23 mouse cellular contexts compared by ENCODE assay signal in the genomic region with DNA sequence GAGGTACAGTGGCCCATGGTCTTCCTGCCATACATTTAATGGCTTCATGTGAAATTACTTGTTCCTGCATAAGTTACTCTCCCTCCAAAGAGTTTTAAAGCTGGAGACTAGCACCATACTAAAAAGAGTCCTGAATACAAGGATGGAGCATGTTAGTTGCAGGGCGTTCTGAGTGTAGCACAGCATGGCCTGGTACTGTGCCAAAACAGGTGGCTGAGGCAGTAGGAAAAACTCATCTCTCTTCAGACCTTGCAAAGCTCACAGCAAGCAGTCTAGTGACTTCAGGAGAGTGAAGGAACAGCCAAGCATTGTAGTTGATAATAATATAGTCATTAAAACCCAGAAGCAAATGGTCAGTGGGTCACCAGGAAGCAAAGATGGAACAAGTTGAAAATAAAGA.
DNase-seq lines count a peak whose midpoint lies in the region; ATAC-seq and TF ChIP-seq lines count a peak whose summit lies in the region.
"Had no signal": no experiment of that assay in that cellular context is flagged by ENCODE, and none has a peak within 500 bp of the region (broad histone marks: within the 10 kb centered on the region; RNA-seq: fewer than 3 reads in every experiment).

No protein-coding gene starts in this region.

- WGBS in cerebellum, adult 2 months, result 10% methylated on average over 1 of the region's 1 CpGs
- 22% methylated on average over 1 of the region's 1 CpGs for whole genome bisulfite sequencing in forebrain, embryonic 13.5 days
- 54% methylated on average over 1 of the region's 1 CpGs for WGBS in forebrain, embryonic 11.5 days
- WGBS in neural tube, embryonic 12.5 days, result 65% methylated on average over 1 of the region's 1 CpGs
- 53% methylated on average over 1 of the region's 1 CpGs for WGBS in neural tube, embryonic 15.5 days

- TF ChIP-seq POLR2A in cerebellum, adult 2 months (IDR thresholded peaks at IDR 0.05; ENCODE audit: borderline replicate concordance, insufficient read depth, low read length), result no peak

- H3K9ac ChIP-seq in forebrain, embryonic 13.5 days, result no peak overlapping the region
- H3K9ac ChIP-seq in forebrain, embryonic 11.5 days (ENCODE audit: low read length), result no peak overlapping the region
- H3K9ac ChIP-seq in neural tube, embryonic 12.5 days, result no peak overlapping the region
- H3K9ac ChIP-seq in neural tube, embryonic 15.5 days (replicated peaks), result no peak overlapping the region
- H3K9ac ChIP-seq: embryonic facial prominence, embryonic 12.5 days; heart, embryonic 15.5 days; liver, embryonic 13.5 days had no signal

- DNase-seq in cerebellum, adult 2 months, result peak; percentile 10 to 14
- no peak for DNase-seq in cerebellum, adult 18-20 months
- no peak for DNase-seq in forebrain, embryonic 11.5 days (ENCODE audit: low spot score)
- no peak for DNase-seq in neural tube, embryonic 10.5 days (ENCODE audit: extremely low spot score, low spot score)
- no peak for DNase-seq in gastrocnemius, postnatal 4 days (ENCODE audit: low spot score in 2 of 2)
- DNase-seq: adrenal gland, postnatal 14 days; gastrocnemius, adult 2 months; kidney, adult 18-20 months; kidney, postnatal 4 days; liver, embryonic 13.5 days; lung, adult 2 months; lung, postnatal 14 days; thymus, adult 18-20 months; thymus, postnatal 36 days had no signal

- H3K9me3 ChIP-seq in forebrain, embryonic 13.5 days (replicated peaks), result no peaks in the 10 kb centered on the region
- H3K9me3 ChIP-seq in forebrain, embryonic 11.5 days (ENCODE audit: control insufficient read depth, low read length), result no peaks in the 10 kb centered on the region
- no peaks in the 10 kb centered on the region for H3K9me3 ChIP-seq in neural tube, embryonic 12.5 days
- no peaks in the 10 kb centered on the region for H3K9me3 ChIP-seq in neural tube, embryonic 15.5 days (replicated peaks)
- H3K9me3 ChIP-seq: embryonic facial prominence, embryonic 12.5 days; heart, embryonic 15.5 days; liver, embryonic 13.5 days; midbrain, embryonic 13.5 days had no signal

- H3K36me3 ChIP-seq in forebrain, embryonic 13.5 days (ENCODE audit: poor library complexity, severe bottlenecking), result no peaks in the 10 kb centered on the region
- H3K36me3 ChIP-seq in forebrain, embryonic 11.5 days (ENCODE audit: control insufficient read depth, insufficient read depth, low read length), result no peaks in the 10 kb centered on the region
- H3K36me3 ChIP-seq in neural tube, embryonic 12.5 days, result no peaks in the 10 kb centered on the region
- H3K36me3 ChIP-seq in neural tube, embryonic 15.5 days, result no peaks in the 10 kb centered on the region
- H3K36me3 ChIP-seq: embryonic facial prominence, embryonic 12.5 days; heart, embryonic 15.5 days; liver, embryonic 13.5 days; midbrain, embryonic 13.5 days had no signal

- TF ChIP-seq CTCF in cerebellum, adult 2 months (IDR thresholded peaks at IDR 0.05; ENCODE audit: borderline replicate concordance, insufficient read depth, low read depth, low read length), result no peak

- H3K27ac ChIP-seq in cerebellum, adult 2 months (ENCODE audit: insufficient read depth, low read length), result no peak overlapping the region
- H3K27ac ChIP-seq in forebrain, embryonic 13.5 days, result no peak overlapping the region
- H3K27ac ChIP-seq in forebrain, embryonic 11.5 days (ENCODE audit: low read depth, low read length), result no peak overlapping the region
- H3K27ac ChIP-seq in neural tube, embryonic 12.5 days, result no peak overlapping the region
- H3K27ac ChIP-seq in neural tube, embryonic 15.5 days (replicated peaks), result no peak overlapping the region
- H3K27ac ChIP-seq: embryonic facial prominence, embryonic 12.5 days; gastrocnemius, adult 2 months; heart, embryonic 15.5 days; liver, embryonic 13.5 days; midbrain, embryonic 13.5 days had no signal

- H3K27me3 ChIP-seq in cerebellum, adult 2 months (ENCODE audit: control insufficient read depth, insufficient read depth, low read length), result no peaks in the 10 kb centered on the region
- no peaks in the 10 kb centered on the region for H3K27me3 ChIP-seq in forebrain, embryonic 13.5 days
- no peaks in the 10 kb centered on the region for H3K27me3 ChIP-seq in forebrain, embryonic 11.5 days (ENCODE audit: control insufficient read depth, insufficient read depth, low read length)
- H3K27me3 ChIP-seq in neural tube, embryonic 12.5 days (replicated peaks), result no peaks in the 10 kb centered on the region
- H3K27me3 ChIP-seq in neural tube, embryonic 15.5 days (replicated peaks), result no peaks in the 10 kb centered on the region
- H3K27me3 ChIP-seq: embryonic facial prominence, embryonic 12.5 days; heart, embryonic 15.5 days; liver, embryonic 13.5 days; midbrain, embryonic 13.5 days had no signal

- H3K4me1 ChIP-seq in cerebellum, adult 2 months (ENCODE audit: control insufficient read depth, insufficient read depth, low read length), result no peaks in the 10 kb centered on the region; the same call in 1 of the 2 replicates
- H3K4me1 ChIP-seq in forebrain, embryonic 13.5 days, result peaks cover 13% of the 10 kb centered on the region
- peaks cover 2% of the 10 kb centered on the region; the same call in 1 of the 2 replicates for H3K4me1 ChIP-seq in forebrain, embryonic 11.5 days (replicated peaks; ENCODE audit: control insufficient read depth, insufficient read depth, low read length)
- H3K4me1 ChIP-seq in neural tube, embryonic 12.5 days, result no peaks in the 10 kb centered on the region; the same call in 1 of the 2 replicates
- peaks cover 10% of the 10 kb centered on the region; the same call in 1 of the 2 replicates for H3K4me1 ChIP-seq in neural tube, embryonic 15.5 days
- H3K4me1 ChIP-seq: embryonic facial prominence, embryonic 12.5 days; heart, embryonic 15.5 days; liver, embryonic 13.5 days had no signal

- no peak overlapping the region for H3K4me3 ChIP-seq in cerebellum, adult 2 months (replicated peaks; ENCODE audit: insufficient read depth, low read depth, low read length)
- no peak overlapping the region for H3K4me3 ChIP-seq in forebrain, embryonic 13.5 days
- no peak overlapping the region for H3K4me3 ChIP-seq in forebrain, embryonic 11.5 days (ENCODE audit: low read depth, low read length)
- H3K4me3 ChIP-seq in neural tube, embryonic 12.5 days, result no peak overlapping the region
- no peak overlapping the region for H3K4me3 ChIP-seq in neural tube, embryonic 15.5 days (replicated peaks)
- H3K4me3 ChIP-seq: embryonic facial prominence, embryonic 12.5 days; gastrocnemius, adult 2 months; heart, embryonic 15.5 days; liver, embryonic 13.5 days; midbrain, embryonic 13.5 days; myocyte had no signal

- peak overlapping the region; percentile 51 for H3K4me2 ChIP-seq in forebrain, embryonic 13.5 days
- H3K4me2 ChIP-seq in forebrain, embryonic 11.5 days (ENCODE audit: low read depth, low read length, severe bottlenecking), result no peak overlapping the region
- H3K4me2 ChIP-seq in neural tube, embryonic 12.5 days (replicated peaks), result no peak overlapping the region
- H3K4me2 ChIP-seq in neural tube, embryonic 15.5 days, result peak overlapping the region; percentile 35; the same call in 1 of the 2 replicates
- H3K4me2 ChIP-seq: embryonic facial prominence, embryonic 12.5 days; heart, embryonic 15.5 days; liver, embryonic 13.5 days had no signal

- ATAC-seq in forebrain, embryonic 13.5 days, result peak; percentile 43; the same call in 1 of the 2 replicates
- no peak for ATAC-seq in forebrain, embryonic 11.5 days (replicated peaks; ENCODE audit: low FRiP score)
- peak; percentile 44; the same call in 1 of the 2 replicates for ATAC-seq in neural tube, embryonic 12.5 days (ENCODE audit: low FRiP score, low read depth)
- ATAC-seq in neural tube, embryonic 15.5 days (ENCODE audit: low FRiP score), result no peak
- ATAC-seq: activated CD4-positive, CD25-positive, alpha-beta regulatory T cell, adult 4 months; inflammation-experienced regulatory T-cells, adult 6 months; midbrain, embryonic 13.5 days had no signal

Comparison
In these comparisons a context has a peak if more than half of its experiments do, and no peak if none do; other contexts are left out.
1. DNase-seq: peak in cerebellum, adult 2 months (2 of 2); none in cerebellum, adult 18-20 months (0 of 2), forebrain, embryonic 11.5 days (single experiment), neural tube, embryonic 10.5 days (single experiment) and gastrocnemius, postnatal 4 days (0 of 2).
2. ATAC-seq: peak in forebrain, embryonic 13.5 days (single experiment) and neural tube, embryonic 12.5 days (single experiment); none in forebrain, embryonic 11.5 days (single experiment) and neural tube, embryonic 15.5 days (single experiment).
3. H3K4me2 ChIP-seq: peak in forebrain, embryonic 13.5 days (single experiment) and neural tube, embryonic 15.5 days (single experiment); none in forebrain, embryonic 11.5 days (single experiment) and neural tube, embryonic 12.5 days (single experiment).